Mouse (Mus musculus) urinary bladder, adult 18-20 months (tissue): ENCODE measurements at regions not wholly inside any gene's neighbourhood (a gene's known extent, or its start where the extent isn't known, plus 50 kb on each side); places are given as distances from the start of the nearest gene placed in this dataset.

Experiments used
- DNase-seq, 2 experiments: peaks; one replicate each; pipeline ENCODE4 v3.0.0; 2022; ENCODE audit warnings: low spot score in 2 of 2, mixed read lengths in 2 of 2

DNA sequence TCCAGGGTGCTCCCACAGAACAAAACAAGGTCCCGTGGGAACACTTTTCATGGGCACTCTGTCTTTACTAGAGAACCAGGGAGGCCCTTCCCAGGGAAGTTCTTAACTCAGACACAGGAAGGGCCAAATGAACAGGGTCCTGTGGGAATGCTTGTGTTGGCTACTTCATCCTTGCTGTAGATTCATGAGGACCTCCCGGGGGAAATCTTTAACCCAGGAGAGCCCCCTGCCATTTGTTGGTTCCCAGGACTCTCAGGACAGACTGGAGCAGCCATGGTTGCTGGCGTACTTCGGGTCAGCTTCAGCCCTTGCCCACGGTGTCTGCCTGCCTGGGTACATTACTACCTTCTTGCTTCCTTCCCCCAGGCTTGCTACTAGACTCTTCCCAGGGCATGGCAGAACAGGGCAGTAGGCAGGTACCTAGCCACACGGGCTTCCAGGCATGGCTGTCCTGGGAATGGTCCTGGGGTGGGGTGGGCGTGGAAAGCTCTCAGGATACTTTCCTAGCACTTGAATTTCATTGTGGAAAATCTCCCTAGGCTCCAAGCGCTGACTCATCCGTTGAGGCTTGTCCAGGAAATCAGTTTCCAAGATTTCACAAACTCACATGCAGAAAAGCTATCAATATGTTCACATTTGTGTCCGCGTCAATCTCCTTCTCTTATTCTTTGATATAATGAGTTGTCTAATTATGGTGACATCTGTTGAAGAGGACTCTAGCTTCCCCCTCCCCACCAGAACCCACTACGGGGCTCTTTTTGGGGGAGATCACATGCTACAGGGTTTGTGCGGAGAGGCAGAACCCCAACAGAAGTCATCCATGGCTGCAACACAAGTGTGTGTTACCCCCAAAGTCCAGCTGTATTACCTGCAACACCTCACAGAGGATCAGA is 148.6 kb downstream of the Sec61b start:
- no peak for DNase-seq

DNA sequence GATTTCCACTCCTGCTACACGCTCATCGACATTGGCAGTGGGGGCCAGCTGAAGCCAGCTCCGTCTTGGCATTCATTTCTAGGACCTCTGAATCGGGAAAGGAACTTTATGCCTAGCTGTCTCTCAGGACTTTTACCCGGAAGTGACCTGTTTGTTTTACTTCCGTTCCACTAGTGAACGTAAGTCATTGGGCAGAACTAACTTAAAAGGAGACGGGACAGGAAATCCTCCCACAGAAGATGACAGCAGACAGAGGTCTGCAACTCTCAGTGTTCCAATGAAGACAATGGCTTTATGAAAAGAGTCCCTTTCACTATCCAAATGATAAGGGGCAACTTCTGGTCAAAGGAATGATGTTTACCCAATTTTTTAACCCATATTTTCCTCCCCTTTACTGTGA is 155.5 kb downstream of the Sec61b start:
- DNase-seq: no peak

DNA sequence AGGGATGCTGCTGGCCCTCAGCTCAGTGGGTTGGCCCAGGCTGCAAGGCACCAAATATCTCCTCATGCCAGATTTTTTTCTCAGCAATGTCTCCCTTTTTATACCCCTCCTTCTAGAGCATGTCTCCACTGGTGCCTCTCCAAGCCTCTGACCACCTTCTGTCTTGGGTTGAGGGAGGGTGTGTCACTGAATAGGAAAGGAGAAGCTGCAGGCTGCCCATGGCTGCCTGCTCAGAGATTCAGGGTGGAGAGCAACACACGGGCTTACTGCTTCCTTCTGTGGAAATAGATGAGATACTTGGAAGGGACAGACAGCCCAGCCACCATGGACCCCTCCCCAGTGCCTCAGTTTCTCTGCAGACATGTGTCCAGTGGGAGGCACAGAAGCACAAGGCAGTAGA is 156.0 kb downstream of the Sec61b start:
- no peak for DNase-seq

DNA sequence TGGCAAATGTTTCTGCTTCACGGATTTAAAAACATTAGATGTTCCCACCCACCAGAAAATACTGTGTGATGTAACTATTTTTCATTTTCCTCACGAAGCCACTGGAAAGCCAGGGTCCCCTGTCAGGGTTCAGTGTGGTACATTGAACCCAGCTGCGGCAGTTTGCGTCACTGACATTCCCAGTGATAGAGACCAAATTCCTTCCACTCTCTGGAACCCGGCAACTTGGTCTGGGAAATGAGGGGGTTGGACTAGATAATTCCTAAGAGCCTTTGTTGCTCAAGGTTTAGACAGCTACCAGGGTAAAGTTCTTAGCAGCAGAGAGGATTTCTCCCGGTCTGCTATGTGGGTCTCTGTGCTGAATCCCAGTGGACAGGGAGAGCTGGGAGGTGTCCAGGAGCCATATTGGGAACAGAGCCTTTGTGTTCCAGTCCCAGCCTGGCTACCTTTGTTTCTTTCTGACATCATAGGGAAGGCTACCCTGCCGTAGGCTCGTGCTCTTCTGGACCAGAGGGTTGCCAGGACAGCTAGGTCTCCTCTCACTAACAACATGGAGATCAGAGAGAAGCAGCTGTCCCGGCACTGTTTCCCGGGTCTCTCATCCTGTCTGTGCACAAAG is 164.5 kb downstream of the Sec61b start:
- no peak for DNase-seq

DNA sequence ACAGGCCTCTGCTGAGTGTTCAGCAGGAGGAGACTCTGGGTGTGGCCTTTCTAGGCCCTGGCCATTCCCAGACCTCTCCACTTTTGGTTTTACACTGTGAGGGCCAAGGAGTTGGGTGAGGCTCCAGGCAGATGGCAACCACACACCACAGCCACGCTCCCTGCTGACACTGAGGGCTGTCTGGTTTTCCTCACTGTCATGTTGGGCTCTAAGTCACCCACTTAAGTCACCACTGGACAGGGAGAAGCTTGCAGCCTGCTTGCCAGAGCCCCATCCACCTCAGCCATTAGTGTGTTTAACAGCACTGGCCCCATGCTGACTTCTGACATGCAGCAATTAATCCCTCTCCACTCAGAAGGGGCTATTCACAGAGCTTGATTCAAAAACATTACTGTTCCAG is 170.6 kb downstream of the Sec61b start:
- no peak for DNase-seq

DNA sequence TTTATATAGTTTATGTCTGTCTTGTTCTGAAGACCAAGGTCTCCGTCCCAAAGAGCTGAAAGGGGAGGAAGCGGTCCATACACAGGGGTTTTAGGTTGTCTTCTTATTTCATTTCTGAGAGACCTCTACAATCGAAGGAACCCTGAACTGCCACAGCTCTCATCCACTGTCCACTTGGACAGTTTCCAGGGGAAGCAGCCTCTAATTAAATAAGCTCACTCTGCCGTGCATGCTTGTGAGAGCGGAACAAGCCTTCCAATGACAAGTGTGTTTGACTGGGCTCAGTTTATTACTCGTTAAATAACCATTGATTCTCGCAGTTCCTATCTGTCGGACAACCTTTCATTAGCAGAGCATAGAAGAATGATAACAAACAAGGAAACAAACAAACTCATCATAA is 174.2 kb downstream of the Sec61b start:
- no peak for DNase-seq

DNA sequence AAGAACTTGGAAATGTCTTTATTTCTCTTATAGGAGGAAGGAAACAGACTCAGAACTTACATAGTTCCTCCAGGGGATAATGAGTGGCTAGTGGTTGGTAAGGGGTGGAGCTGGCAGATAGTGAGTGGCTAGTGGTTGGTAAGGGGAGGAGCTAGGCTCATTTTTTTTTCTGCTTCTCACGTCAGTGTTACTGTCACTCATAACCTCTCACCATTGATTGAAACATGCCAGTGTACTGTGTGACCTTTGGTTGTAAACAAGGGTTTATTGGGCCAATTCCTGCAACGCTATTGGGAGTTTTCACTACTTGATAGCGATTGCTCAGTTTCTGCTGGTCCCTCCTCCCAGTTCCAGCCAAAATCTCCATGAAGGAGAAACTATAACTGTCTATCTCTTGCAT is 175.5 kb downstream of the Sec61b start:
- no peak for DNase-seq

DNA sequence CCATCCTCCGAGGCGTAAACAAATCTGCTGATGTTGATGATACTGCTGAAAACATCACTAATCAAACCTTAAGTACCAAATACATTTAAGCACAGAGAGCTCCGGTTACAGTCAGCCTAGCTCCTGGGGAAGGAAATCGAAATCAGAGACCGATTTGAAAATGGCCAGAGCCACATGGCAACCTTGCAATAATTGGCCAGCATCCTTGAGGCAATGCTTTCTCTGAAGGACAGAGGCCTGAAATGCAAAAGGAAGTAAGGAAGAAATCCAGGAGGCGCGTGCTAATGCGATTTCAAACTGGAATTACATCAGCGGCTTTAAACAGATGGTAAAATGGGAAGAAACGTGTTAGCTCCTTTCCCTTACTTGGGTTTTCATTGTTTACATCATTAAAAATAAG is 177.1 kb downstream of the Sec61b start:
- no peak for DNase-seq

DNA sequence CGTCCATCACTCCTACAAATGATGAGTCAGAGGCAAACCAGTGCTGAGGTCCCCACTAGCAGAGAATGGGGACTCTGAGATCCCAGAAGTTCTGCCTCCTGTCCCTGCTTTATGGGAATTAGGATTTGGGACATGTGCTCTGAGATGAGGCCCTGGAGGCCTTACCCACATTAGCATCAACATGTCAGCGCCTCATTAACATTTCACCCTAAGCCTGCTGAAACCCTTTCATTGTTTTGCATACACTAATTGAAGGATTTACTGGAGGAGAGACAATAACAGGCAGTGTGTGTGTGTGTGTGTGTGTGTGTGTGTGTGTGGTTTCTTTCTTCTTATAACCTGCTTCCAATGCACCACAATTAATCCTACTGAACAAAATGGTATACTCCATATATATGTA is 178.7 kb downstream of the Sec61b start:
- no peak for DNase-seq

DNA sequence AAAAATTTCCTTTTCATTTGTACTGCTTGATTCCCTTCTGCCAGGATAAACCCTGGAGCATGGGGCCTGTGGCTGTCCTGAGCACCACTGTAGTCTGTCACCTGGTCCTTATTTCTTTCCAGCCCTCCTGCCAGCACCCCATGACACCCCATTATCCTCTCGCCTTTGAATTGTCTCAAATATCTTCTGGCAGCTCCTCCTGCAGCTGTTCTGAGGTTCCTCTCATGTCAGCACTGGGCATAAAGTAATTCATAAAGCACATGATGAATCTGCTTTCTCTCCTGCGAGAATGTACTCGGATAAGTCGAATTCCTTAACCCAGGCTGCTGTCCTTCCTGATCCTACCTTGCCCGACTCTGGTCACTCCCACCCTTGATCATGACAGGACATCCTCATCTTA is 195.1 kb downstream of the Sec61b start:
- DNase-seq: no peak

DNA sequence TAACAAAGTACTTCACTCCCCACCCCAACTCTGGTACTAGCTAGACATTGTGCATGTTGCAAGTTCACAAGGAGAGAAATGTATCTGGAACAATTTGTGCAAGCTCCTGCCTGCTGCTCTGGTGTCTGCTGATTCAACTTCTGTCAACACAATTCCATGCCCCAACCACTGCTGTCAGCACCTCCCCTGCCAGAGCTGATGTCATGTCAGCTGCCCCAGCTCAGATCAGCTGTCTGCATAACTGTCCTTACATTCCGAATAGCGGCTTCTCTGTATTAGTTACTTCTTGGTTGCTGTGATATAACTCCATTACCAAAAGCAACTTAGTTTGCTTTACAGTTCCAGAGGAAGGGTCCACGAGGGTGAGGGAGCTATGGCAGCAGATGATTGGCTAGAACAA is 196.0 kb downstream of the Sec61b start:
- no peak for DNase-seq

DNA sequence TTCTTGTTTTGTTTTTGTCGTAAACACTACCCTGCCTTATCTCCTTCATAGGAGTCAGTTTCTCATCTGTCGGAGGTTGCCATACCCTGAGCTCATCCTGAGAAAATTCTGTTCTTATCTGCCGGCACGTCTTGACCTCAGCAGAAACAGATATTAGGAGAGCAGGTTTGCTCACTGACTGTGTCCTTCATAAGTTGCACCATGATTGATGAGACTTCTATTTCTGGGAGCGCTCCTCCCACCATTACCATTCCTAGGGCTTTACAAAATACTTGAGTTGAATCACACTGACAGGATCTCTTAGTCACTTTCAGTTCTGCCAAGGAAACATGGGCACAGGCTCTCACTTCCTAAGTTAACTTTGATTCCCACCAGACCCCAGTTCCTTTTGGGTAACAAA is 196.9 kb downstream of the Sec61b start:
- no peak for DNase-seq

DNA sequence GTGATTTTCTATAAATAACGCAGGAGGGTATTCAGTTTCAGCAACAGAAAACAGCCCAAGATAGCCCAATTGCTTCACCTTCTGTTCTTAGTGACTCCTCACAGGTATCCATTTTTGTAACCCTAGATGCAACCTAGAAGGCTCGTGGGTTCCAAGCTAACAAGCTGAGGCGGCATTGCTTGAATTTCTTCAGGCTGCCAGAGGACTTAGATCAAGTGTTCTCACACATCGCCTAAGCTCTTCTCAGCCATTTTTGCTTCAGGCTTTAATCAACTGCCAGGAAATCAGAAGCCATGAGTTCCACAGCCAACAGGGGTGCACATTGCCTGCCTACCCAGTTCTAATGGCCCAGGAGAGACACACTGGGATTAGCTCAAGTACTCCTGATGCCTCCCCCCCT is 206.7 kb downstream of the Sec61b start:
- DNase-seq: no peak

DNA sequence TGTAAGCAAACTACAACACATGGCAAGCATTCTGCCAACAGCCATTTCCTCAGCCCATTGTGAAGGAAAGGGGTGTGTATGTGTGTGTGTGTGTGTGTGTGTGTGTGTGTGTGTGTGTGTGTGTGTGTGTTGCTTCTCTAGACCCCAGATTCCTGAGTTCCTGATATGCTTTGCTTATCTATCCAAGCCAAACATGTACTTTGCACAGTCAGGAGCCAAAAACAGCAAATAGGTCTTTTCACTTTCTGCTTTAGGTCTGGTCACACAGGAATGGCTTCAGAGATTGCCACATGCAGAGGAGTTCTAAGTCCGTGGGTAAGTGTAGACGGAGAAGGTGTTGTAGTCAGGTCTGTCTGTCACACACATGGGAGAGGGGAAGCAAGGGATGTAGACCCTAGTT is 216.7 kb downstream of the Sec61b start:
- DNase-seq: no peak

DNA sequence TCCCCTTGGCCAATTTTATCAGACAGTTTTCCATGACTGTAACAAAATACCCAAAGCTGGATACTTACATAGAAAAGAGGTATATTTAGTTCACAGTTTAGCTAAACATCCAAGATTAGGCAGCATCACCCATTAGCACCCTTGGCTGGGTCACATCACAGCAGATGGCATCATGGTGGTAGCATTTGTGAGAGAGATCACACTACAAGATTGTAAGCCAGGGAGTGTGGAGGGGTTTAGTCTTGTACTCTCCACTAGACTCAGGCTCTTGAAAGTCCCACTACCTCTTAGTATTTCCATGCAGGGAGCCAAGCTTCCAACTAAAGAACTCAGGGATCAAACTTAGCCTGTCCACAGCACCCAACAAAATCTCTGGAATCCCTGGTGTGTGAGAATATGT is 218.2 kb downstream of the Sec61b start:
- DNase-seq: no peak

DNA sequence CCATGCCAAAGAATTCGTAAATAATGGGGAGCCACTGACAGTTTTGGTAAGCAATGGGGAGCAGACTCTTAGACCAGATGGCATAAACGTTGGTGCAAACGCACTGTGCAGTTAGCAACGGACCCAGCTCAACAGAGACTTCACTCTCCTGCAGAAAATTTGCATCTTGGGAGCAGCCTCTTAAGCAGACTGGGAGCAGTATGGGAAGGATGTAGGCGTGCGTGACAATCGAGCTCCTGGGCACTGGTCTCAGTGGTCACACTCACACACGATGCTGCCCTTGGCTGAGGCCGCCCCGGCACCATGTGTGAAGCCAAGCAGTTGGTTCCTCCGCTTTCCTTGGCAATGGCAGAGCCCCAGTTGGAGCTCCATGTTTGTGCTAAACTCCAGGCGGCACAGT is 218.8 kb downstream of the Sec61b start:
- DNase-seq: no peak

DNA sequence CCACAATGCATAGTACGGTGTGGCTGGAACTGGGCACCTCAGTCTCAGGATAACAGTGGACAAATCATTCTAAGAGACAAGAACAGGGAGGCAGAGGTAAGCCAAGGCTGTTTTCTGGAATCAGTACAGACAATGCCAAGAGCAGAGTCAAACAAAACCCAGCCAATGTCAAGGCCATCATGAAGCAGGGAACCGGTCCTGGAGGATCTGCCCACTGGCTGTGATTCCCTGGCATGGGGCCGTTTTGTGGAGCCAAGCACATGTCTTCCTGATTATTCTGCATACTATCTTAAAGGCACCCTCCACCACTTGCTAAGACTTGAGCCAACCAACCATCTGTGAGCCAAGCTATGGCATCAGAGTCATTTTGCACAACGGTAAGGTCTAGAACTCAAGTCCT is 222.6 kb downstream of the Sec61b start:
- no peak for DNase-seq

DNA sequence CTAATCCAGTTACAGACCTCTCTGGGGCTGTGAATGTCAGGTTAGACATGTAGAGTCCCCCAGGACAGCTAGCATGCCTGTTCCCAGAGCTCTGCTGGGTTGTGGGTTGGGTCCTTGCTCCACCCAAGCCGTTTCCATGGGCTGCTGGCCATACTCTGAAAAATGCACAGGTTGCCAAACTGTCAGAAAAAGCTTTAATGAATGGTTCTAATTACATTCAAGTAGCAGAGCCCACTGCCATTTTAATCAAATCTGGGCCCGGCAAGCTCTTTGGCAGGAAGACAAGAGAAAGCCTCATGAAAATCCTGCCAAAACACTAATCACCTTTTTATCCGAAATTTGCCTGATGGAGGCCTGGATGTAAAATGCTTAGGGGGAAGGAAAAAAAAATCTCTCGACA is 224.1 kb downstream of the Sec61b start:
- DNase-seq: no peak

DNA sequence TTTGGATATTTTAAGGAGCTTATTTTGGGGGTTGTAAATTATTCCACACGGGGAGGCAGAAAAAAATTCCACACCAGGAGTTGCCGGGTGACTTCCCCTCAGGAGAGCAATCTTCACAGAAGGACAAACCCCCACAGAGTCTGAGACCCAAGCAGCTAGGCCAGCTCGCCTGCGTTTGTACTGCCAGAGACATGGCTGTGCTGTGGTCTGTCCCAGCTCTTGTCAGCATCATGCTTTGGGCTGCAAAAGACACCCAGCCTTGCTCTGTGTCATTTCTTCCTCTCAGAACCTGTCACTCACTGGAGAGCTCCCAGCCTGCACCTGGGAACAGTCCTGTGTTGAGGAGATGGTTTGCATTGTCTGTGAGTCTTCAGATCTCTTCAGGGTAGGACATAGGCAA is 224.5 kb downstream of the Sec61b start:
- DNase-seq: no peak

DNA sequence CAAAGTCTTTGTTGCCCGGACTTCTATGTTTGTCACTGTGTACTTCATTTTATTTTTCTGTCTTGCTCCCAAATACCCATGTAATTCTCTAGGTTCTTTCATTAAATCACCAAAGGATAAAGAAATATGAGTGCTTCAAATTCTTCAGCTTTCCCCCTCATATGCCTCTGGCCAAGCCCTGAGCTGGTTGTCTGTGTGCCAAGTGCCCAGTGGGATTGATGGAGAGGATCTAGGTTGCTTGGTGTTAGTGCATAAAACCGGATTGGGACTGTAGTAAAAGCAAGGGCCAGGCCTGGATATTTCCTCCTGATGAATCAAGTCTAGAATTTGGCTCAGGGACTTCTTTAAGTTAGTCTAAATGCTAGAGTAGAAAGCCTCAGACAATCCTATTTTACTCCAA is 229.0 kb downstream of the Sec61b start:
- no peak for DNase-seq

DNA sequence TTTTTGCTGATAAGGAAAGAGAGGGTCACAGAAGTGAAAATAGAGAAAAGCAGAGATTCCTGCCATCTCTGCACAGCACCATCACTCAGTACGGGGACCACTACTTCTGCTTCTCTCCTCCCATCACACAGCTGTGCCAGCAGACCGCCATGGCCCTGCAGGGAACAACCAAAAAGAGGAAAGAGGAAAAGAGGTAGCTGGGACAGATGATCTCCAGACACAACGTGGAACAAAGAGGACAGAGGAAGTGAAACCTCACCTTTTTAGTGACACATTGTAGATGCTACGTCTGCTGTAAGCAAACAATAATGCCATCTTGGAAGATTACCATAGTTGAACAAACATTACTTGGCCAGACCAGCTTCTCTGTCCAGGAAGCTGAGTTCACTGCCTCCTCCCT is 230.1 kb downstream of the Sec61b start:
- no peak for DNase-seq

DNA sequence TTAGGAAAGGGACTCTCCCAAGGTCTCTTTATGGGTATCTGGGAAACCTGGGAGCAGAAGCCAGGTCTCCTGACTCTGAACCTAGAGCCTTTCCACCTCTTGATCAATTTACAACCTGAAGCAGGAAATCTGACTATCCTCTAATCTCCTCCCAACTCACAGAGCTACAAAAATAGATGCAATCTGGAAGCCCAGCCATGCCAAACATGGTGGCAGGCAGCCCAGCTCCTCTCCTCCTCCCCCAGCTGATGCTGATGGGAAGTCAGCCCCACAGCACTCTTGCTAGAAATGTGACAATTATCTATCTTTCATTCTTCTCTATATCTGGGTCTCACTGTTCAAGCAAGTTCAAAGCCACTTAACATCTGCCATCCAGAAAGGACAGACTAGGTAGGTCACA is 233.5 kb downstream of the Sec61b start:
- no peak for DNase-seq

DNA sequence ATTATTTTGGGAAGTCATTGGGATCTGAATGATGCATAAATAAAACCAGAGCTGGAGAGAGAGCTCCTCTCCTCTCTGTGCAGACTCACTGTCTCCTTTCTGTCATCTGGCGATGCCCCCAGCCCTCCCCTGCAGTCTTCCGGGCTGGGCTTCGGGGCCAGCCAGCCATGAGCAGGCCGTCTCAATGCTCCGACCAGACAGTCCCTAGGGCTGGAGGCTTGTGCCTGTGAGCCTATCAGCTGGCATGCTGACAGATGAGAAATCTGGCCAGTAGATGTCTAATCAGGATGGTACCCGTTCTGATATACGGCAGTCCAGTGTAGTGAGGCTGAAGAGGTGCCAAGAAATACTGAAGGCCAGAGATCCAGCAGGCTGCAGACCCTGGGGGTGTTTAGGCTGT is 238.9 kb downstream of the Sec61b start:
- no peak for DNase-seq
